ENCODE assay signal across 8 mouse cellular contexts in genomic region chr12:86433371-86433821, GRCm38 (mm10).
A peak's percentile ranks its signal among the peaks of the same experiment; 100 is the strongest.
DNase-seq lines count a peak whose midpoint lies in the region; ATAC-seq lines count a peak whose summit lies in the region.

No protein-coding gene starts in this region.

- peak overlapping the region; percentile 73 for H3K4me3 ChIP-seq in megakaryocyte, embryonic 14.5 days (replicated peaks)
- H3K4me3 ChIP-seq in midbrain, embryonic 13.5 days (replicated peaks), result peak overlapping the region; percentile 22
- no peak overlapping the region for H3K4me3 ChIP-seq in stomach, embryonic 14.5 days (ENCODE audit: low read depth, low read length)

- peak overlapping the region; percentile 44 for H3K4me2 ChIP-seq in midbrain, embryonic 13.5 days (replicated peaks)
- peak overlapping the region; percentile 23; the same call in 1 of the 2 replicates for H3K4me2 ChIP-seq in stomach, embryonic 14.5 days (replicated peaks; ENCODE audit: low read depth, low read length)

- no peaks in the 10 kb centered on the region for H3K9me3 ChIP-seq in megakaryocyte, embryonic 14.5 days
- no peaks in the 10 kb centered on the region for H3K9me3 ChIP-seq in midbrain, embryonic 13.5 days
- H3K9me3 ChIP-seq in stomach, embryonic 14.5 days (ENCODE audit: control insufficient read depth, low read depth, low read length), result no peaks in the 10 kb centered on the region

- peak; percentile 63 for DNase-seq in embryo, embryonic 11.5 days (ENCODE audit: low read depth, low spot score)
- peak; percentile 54 to 70 for DNase-seq in heart, adult 18-20 months
- DNase-seq in kidney, adult 18-20 months, result peak; percentile 82
- peak; percentile 68 to 78 for DNase-seq in left cerebral cortex, postnatal 36 days (ENCODE audit: low spot score in 2 of 2)

- H3K36me3 ChIP-seq in megakaryocyte, embryonic 14.5 days (replicated peaks; ENCODE audit: low read length), result no peaks in the 10 kb centered on the region
- H3K36me3 ChIP-seq in midbrain, embryonic 13.5 days, result no peaks in the 10 kb centered on the region
- no peaks in the 10 kb centered on the region for H3K36me3 ChIP-seq in stomach, embryonic 14.5 days (ENCODE audit: control insufficient read depth, insufficient read depth, low read length)

- no peak for ATAC-seq in megakaryocyte, adult 5-6 weeks (ENCODE audit: poor library complexity, severe bottlenecking)
- ATAC-seq in midbrain, embryonic 13.5 days, result peak; percentile 91
- ATAC-seq in stomach, embryonic 14.5 days (ENCODE audit: insufficient number of reproducible peaks, insufficient read depth, low FRiP score, low read depth), result peak; percentile 71; the same call in 1 of the 2 replicates

- no peak overlapping the region for H3K27ac ChIP-seq in midbrain, embryonic 13.5 days
- H3K27ac ChIP-seq in stomach, embryonic 14.5 days (ENCODE audit: low read length), result no peak overlapping the region

- H3K9ac ChIP-seq in midbrain, embryonic 13.5 days (replicated peaks), result peak overlapping the region; percentile 55; the same call in 1 of the 2 replicates
- no peak overlapping the region for H3K9ac ChIP-seq in stomach, embryonic 14.5 days (replicated peaks; ENCODE audit: low read depth, low read length)

- peaks cover 4% of the 10 kb centered on the region; the same call in 1 of the 2 replicates for H3K4me1 ChIP-seq in megakaryocyte, embryonic 14.5 days
- 0 out of 2 replicates have a peak, but pooled peaks cover 8% of the 10 kb centered on the region for H3K4me1 ChIP-seq in midbrain, embryonic 13.5 days (replicated peaks)
- 0 out of 2 replicates have a peak, but pooled peaks cover 2% of the 10 kb centered on the region for H3K4me1 ChIP-seq in stomach, embryonic 14.5 days (ENCODE audit: control insufficient read depth, insufficient read depth, low read length)

- intact Hi-C loops in left cerebral cortex, postnatal 36 days (cut with DNase I), result loop anchor here (10.0 kb wide), 1 partner anchor 299 kb away; no protein-coding TSS in a partner anchor

- WGBS in midbrain, embryonic 13.5 days, result under 1% methylated on average over 11 of the region's 13 CpGs
- 0% methylated on average over 12 of the region's 13 CpGs for WGBS in stomach, embryonic 14.5 days

- peaks cover 49% of the 10 kb centered on the region for H3K27me3 ChIP-seq in megakaryocyte, embryonic 14.5 days (replicated peaks)
- peaks cover 28% of the 10 kb centered on the region for H3K27me3 ChIP-seq in midbrain, embryonic 13.5 days
- H3K27me3 ChIP-seq in stomach, embryonic 14.5 days (ENCODE audit: control insufficient read depth, insufficient read depth, low read length), result peaks cover 2% of the 10 kb centered on the region; the same call in 1 of the 2 replicates
